Mouse (Mus musculus): ENCODE measurements around the gene Dcp1b. TPM values are rescaled to one million over a fixed set of nuclear protein-coding genes. Genes with fewer than 3 reads are reported as not detected.
A peak's percentile ranks its signal among the peaks of the same experiment; 100 is the strongest.
"Not testable (repeated sequence)": the region's sequence is repeated elsewhere in the genome, so short reads cannot be mapped to it uniquely, and the experiment has no call there.

Dcp1b gene
- polyA plus RNA-seq, 1 experiment from 2014 or later, result 12.1 TPM

GRCm38 (mm10) chr6:119199274-119199879, 24.3 kb downstream of the Dcp1b start:
- DNase-seq (ENCODE audit: low spot score) (peak; percentile 47), ATAC-seq (replicated peaks; ENCODE audit: low FRiP score) (0 out of 2 replicates have a peak, but pooled peaks have one; percentile 30)
- H3K9ac ChIP-seq (ENCODE audit: low read length), result no peak overlapping the region
- no peaks in the 10 kb centered on the region; the same call in 1 of the 2 replicates for H3K36me3 ChIP-seq (ENCODE audit: control insufficient read depth, insufficient read depth, low read length)
- no peak overlapping the region for H3K4me2 ChIP-seq (ENCODE audit: low read depth, low read length, severe bottlenecking)
- H3K4me1 ChIP-seq (replicated peaks; ENCODE audit: control insufficient read depth, insufficient read depth, low read length), result peaks cover 7% of the 10 kb centered on the region; the same call in 1 of the 2 replicates
- no peaks in the 10 kb centered on the region for H3K27me3 ChIP-seq (ENCODE audit: control insufficient read depth, insufficient read depth, low read length)
- peak overlapping the region; percentile 69 for H3K27ac ChIP-seq (ENCODE audit: low read depth, low read length)
- WGBS, result 36% methylated on average over 8 of the region's 8 CpGs
- no peak overlapping the region for H3K4me3 ChIP-seq (ENCODE audit: low read depth, low read length)
- no peaks in the 10 kb centered on the region for H3K9me3 ChIP-seq (ENCODE audit: control insufficient read depth, low read length)

- Histone ChIP-seq H3K4me1 (replicated peaks; ENCODE audit: control insufficient read depth, insufficient read depth, low read length) (peaks cover 7% of the 10 kb centered on the region; the same call in 1 of the 2 replicates), H3K27me3 (ENCODE audit: control insufficient read depth, insufficient read depth, low read length) (no peaks in the 10 kb centered on the region), H3K4me2 (ENCODE audit: low read depth, low read length, severe bottlenecking) (no peak overlapping the region), H3K27ac (ENCODE audit: low read depth, low read length) (no peak overlapping the region), H3K9ac (ENCODE audit: low read length) (no peak overlapping the region), H3K36me3 (ENCODE audit: control insufficient read depth, insufficient read depth, low read length) (no peaks in the 10 kb centered on the region; the same call in 1 of the 2 replicates), H3K4me3 (ENCODE audit: low read depth, low read length) (no peak overlapping the region), H3K9me3 (ENCODE audit: control insufficient read depth, low read length) (no peaks in the 10 kb centered on the region)
- ATAC-seq (replicated peaks; ENCODE audit: low FRiP score) (no peak), DNase-seq (ENCODE audit: low spot score) (peak; percentile 21)
- 85% methylated on average over 5 of the region's 5 CpGs for whole genome bisulfite sequencing
Measured at GRCm38 (mm10) chr6:119200362-119200761, 25.3 kb downstream of the Dcp1b start.

GRCm38 (mm10) chr6:119201575-119201974, 26.5 kb downstream of the Dcp1b start:
- no peaks in the 10 kb centered on the region for H3K9me3 ChIP-seq (ENCODE audit: control insufficient read depth, low read length)
- H3K4me1 ChIP-seq (replicated peaks; ENCODE audit: control insufficient read depth, insufficient read depth, low read length), result peaks cover 7% of the 10 kb centered on the region; the same call in 1 of the 2 replicates
- 96% methylated on average over 4 of the region's 4 CpGs for WGBS
- H3K36me3 ChIP-seq (ENCODE audit: control insufficient read depth, insufficient read depth, low read length), result no peaks in the 10 kb centered on the region; the same call in 1 of the 2 replicates
- no peak overlapping the region for H3K4me2 ChIP-seq (ENCODE audit: low read depth, low read length, severe bottlenecking)
- H3K27me3 ChIP-seq (ENCODE audit: control insufficient read depth, insufficient read depth, low read length), result no peaks in the 10 kb centered on the region
- H3K9ac ChIP-seq (ENCODE audit: low read length), result no peak overlapping the region
- ATAC-seq (replicated peaks; ENCODE audit: low FRiP score), result no peak
- no peak overlapping the region for H3K4me3 ChIP-seq (ENCODE audit: low read depth, low read length)
- H3K27ac ChIP-seq (ENCODE audit: low read depth, low read length), result no peak overlapping the region
- DNase-seq (ENCODE audit: low spot score), result no peak

- WGBS, result 90% methylated on average over 7 of the region's 7 CpGs
- no peaks in the 10 kb centered on the region for H3K4me1 ChIP-seq (replicated peaks; ENCODE audit: control insufficient read depth, insufficient read depth, low read length)
- H3K27me3 ChIP-seq (ENCODE audit: control insufficient read depth, insufficient read depth, low read length), result no peaks in the 10 kb centered on the region
- no peak for ATAC-seq (replicated peaks; ENCODE audit: low FRiP score)
- H3K27ac ChIP-seq (ENCODE audit: low read depth, low read length), result no peak overlapping the region
- H3K9ac ChIP-seq (ENCODE audit: low read length), result no peak overlapping the region
- H3K9me3 ChIP-seq (ENCODE audit: control insufficient read depth, low read length), result no peaks in the 10 kb centered on the region
- H3K36me3 ChIP-seq (ENCODE audit: control insufficient read depth, insufficient read depth, low read length), result no peaks in the 10 kb centered on the region; the same call in 1 of the 2 replicates
- H3K4me3 ChIP-seq (ENCODE audit: low read depth, low read length), result no peak overlapping the region
- peak; percentile 37 for DNase-seq (ENCODE audit: low spot score)
- no peak overlapping the region for H3K4me2 ChIP-seq (ENCODE audit: low read depth, low read length, severe bottlenecking)
Measured at GRCm38 (mm10) chr6:119204286-119204685, 29.2 kb downstream of the Dcp1b start.

GRCm38 (mm10) chr6:119204915-119205314, 29.9 kb downstream of the Dcp1b start:
- DNase-seq (ENCODE audit: low spot score) (no peak), ATAC-seq (replicated peaks; ENCODE audit: low FRiP score) (no peak)
- no peak overlapping the region for H3K4me3 ChIP-seq (ENCODE audit: low read depth, low read length)
- 64% methylated on average over 3 of the region's 3 CpGs for WGBS
- no peaks in the 10 kb centered on the region for H3K27me3 ChIP-seq (ENCODE audit: control insufficient read depth, insufficient read depth, low read length)
- no peaks in the 10 kb centered on the region; the same call in 1 of the 2 replicates for H3K36me3 ChIP-seq (ENCODE audit: control insufficient read depth, insufficient read depth, low read length)
- no peaks in the 10 kb centered on the region for H3K4me1 ChIP-seq (replicated peaks; ENCODE audit: control insufficient read depth, insufficient read depth, low read length)
- no peaks in the 10 kb centered on the region for H3K9me3 ChIP-seq (ENCODE audit: control insufficient read depth, low read length)
- H3K9ac ChIP-seq (ENCODE audit: low read length), result no peak overlapping the region
- no peak overlapping the region for H3K27ac ChIP-seq (ENCODE audit: low read depth, low read length)
- H3K4me2 ChIP-seq (ENCODE audit: low read depth, low read length, severe bottlenecking), result no peak overlapping the region

- not testable (repeated sequence) for H3K27me3 ChIP-seq (ENCODE audit: control insufficient read depth, insufficient read depth, low read length); H3K4me3 ChIP-seq (ENCODE audit: low read depth, low read length); H3K27ac ChIP-seq (ENCODE audit: low read depth, low read length); H3K9ac ChIP-seq (ENCODE audit: low read length); H3K36me3 ChIP-seq (ENCODE audit: control insufficient read depth, insufficient read depth, low read length); H3K4me1 ChIP-seq (replicated peaks; ENCODE audit: control insufficient read depth, insufficient read depth, low read length); ATAC-seq (replicated peaks; ENCODE audit: low FRiP score); H3K9me3 ChIP-seq (ENCODE audit: control insufficient read depth, low read length); H3K4me2 ChIP-seq (ENCODE audit: low read depth, low read length, severe bottlenecking)
- peak; percentile 45 for DNase-seq (ENCODE audit: low spot score)
- 86% methylated on average over 7 of the region's 7 CpGs for WGBS
Measured at GRCm38 (mm10) chr6:119206006-119206405, 31.0 kb downstream of the Dcp1b start.

- H3K9me3 ChIP-seq (ENCODE audit: control insufficient read depth, low read length), result no peaks in the 10 kb centered on the region
- H3K27me3 ChIP-seq (ENCODE audit: control insufficient read depth, insufficient read depth, low read length), result no peaks in the 10 kb centered on the region
- DNase-seq (ENCODE audit: low spot score) (no peak), ATAC-seq (replicated peaks; ENCODE audit: low FRiP score) (no peak)
- H3K27ac ChIP-seq (ENCODE audit: low read depth, low read length), result no peak overlapping the region
- WGBS, result 89% methylated on average over 5 of the region's 5 CpGs
- H3K4me3 ChIP-seq (ENCODE audit: low read depth, low read length), result no peak overlapping the region
- no peak overlapping the region for H3K4me2 ChIP-seq (ENCODE audit: low read depth, low read length, severe bottlenecking)
- no peaks in the 10 kb centered on the region for H3K4me1 ChIP-seq (replicated peaks; ENCODE audit: control insufficient read depth, insufficient read depth, low read length)
- no peaks in the 10 kb centered on the region; the same call in 1 of the 2 replicates for H3K36me3 ChIP-seq (ENCODE audit: control insufficient read depth, insufficient read depth, low read length)
- no peak overlapping the region for H3K9ac ChIP-seq (ENCODE audit: low read length)
Measured at GRCm38 (mm10) chr6:119213375-119213774, 38.3 kb downstream of the Dcp1b start.

- Histone ChIP-seq H3K9me3 (ENCODE audit: control insufficient read depth, low read length) (no peaks in the 10 kb centered on the region), H3K27ac (ENCODE audit: low read depth, low read length) (no peak overlapping the region), H3K9ac (ENCODE audit: low read length) (no peak overlapping the region), H3K4me3 (ENCODE audit: low read depth, low read length) (no peak overlapping the region), H3K4me2 (ENCODE audit: low read depth, low read length, severe bottlenecking) (no peak overlapping the region), H3K4me1 (replicated peaks; ENCODE audit: control insufficient read depth, insufficient read depth, low read length) (no peaks in the 10 kb centered on the region), H3K36me3 (ENCODE audit: control insufficient read depth, insufficient read depth, low read length) (no peaks in the 10 kb centered on the region; the same call in 1 of the 2 replicates), H3K27me3 (ENCODE audit: control insufficient read depth, insufficient read depth, low read length) (no peaks in the 10 kb centered on the region)
- WGBS, result 89% methylated on average over 6 of the region's 6 CpGs
- ATAC-seq (replicated peaks; ENCODE audit: low FRiP score), result no peak
- no peak for DNase-seq (ENCODE audit: low spot score)
Measured at GRCm38 (mm10) chr6:119214190-119214589, 39.1 kb downstream of the Dcp1b start.

Data from forebrain, embryonic 11.5 days (tissue).